Mouse (Mus musculus) embryo, embryonic 9.5 days (tissue): ENCODE results near the gene Sema7a.

Experiments
- DNase-seq: peaks from one replicate; pipeline ENCODE4 v3.0.0-alpha.2; 2017; ENCODE audit errors: extremely low spot score

Gene Sema7a

DNA sequence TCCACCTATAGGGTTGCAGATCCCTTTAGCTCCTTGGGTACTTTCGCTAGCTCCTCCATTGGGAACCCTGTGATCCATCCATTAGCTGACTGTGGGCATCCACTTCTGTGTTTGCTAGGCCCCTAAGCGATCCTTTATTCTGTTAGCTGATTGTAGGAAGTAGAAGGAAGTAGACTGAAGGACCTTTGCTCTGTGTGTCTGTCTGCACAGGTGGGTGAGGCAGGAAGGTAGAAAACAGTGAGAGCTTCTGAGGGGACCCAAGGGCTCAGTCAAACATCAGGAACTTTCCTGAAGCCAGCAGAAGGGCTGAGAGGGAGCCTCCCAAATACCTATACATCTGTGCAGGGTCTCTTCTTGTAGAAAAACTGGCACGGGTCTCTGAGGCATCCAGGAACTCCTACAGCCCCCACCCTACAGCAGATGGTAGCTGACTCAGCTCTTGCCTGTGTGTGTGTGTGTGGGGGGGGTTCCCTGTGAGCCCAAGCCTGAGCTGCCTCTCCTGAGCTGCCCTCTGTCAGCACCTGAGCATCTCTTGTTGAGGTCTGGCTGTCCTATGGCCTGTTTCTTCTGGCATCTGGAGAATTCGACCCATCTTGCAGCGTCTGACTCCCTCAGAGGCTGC, 35.4 kb downstream of the Sema7a start:
- DNase-seq, result no peak

GRCm38 (mm10) chr9:57978025-57978424, 38.1 kb downstream of the Sema7a start:
- DNase-seq, result no peak

DNA sequence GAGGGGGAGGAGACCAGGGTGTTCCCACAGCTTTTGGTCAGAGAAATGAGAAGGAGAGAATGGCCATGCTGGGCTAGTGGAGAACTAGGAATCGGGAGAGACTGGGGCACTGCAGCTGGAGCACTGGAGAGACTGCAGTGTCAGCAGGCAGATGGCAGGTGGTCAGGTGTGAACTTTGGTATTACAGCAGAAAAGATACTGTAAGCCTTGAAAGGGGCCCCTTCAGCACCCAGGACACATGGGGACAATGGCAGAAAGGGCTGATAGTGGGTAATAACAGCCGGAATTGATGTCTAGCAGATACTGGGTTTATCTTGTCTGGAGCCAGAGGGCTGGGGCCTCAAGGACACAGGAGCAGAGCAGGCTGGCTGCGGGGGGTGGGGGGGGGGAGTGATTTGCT, 38.9 kb downstream of the Sema7a start:
- DNase-seq, result no peak

GRCm38 (mm10) chr9:57980570-57980969, 40.7 kb downstream of the Sema7a start:
- DNase-seq, result no peak

GRCm38 (mm10) chr9:57985304-57985703, 45.4 kb downstream of the Sema7a start:
- no peak for DNase-seq

DNA sequence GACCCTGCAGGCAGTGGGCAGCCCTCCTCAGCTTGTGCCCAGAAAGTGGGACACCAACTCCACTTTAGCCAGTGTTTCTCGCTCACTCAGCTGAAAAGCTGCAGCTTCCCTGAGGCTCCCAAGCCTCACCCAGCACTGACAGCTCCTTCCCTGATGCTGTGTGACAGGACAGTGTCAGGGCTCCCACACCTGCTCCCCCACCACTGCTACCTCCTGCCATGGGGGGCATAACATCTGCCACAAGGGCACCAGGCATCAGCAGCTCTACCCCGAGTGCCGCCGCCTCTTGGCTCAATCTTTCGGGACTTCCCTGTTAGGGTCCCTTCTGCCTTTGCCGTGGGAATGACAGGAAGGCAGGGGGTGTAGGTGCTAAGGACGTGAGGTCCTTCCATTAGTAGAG, 46.4 kb downstream of the Sema7a start:
- no peak for DNase-seq

DNA sequence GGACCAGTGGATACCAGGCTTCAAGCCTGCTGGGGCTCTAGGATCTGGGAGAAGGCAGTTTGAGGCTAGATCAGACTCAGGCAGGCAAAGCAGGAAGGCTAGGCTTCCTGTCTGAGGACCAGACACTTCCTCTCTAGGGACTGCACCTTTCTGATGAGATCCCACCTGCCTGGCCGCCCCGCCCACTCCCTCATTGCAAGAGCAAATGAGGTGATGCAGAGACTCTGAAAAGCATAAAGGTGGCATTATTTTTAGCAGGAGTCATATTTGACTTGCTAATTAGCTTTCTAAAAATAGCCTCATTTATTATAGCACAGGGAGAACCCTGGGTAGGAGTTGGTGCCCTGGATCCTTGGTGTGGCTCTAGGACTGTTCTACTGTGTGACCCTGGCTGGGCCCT, 48.2 kb downstream of the Sema7a start:
- no peak for DNase-seq

DNA sequence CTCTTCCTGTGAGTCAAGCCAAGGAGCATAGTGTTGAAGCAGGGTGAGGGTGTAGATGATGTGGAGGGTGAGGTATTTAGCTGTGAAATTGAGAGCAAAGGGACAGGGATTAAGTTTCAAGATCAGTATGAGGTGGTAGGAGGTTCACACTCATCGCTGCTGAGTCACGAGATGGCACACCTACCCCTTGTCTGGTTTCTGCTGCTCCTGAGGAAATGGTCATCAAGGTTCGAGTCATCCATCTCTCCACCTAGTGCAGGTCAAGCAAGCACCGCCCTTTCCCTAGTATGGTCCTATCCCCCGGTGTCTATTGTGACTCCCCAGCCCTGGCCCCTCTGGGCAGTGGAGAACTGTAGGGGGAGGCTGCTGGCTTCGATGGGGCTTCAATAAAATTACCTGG, 49.4 kb downstream of the Sema7a start:
- no peak for DNase-seq

DNA sequence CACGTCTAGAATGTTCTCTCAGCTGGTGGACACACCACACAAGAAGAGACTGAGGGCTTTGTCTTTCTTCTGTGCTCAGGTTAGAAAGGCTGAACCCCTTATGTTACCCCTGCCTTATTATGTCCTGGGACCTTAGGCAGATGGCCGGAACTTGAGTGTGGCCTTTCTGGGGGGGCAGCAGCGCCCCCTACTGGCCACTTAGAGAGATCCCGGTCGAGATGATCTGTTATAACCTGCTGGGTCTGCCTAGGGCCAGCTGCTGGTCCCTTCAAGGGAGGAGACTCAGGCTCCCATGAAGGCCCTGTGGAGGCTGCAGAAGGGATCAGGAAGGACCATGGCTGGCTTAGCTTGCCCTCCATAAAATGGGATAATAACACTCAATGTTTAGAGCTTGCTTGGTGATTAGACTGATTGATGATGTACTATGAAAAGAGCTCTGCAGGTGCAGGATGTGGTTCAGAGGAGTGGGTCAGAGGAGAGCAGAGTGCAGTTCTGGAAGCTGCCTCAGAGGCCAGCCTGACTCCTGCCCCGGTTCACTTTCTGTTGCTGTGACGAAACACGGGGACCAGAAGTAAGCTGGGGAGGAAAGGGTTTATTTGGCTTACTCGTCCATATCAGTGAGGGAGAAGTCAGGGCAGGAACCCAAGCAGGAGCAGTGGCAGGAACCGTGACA, 50.7 kb downstream of the Sema7a start:
- peak; percentile 40 for DNase-seq

DNA sequence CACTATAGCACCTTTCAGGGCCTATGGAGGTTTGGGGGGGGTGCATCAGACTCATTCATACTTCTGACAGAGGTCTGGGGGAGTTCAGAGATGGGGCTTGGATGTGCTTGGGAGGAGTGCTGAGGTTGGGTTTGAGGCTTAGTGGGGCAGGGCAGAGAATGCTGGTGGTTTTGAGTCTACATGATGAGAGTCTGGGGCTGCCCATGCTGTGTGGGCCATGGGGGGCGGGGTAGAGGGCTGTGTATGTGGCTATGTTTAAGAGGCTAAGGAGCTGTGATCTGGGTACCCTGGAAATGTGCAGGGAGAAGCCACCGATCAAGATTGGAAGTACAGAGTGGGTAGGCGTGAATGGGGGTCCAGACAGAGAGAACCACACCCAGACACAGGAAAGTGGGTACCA, 52.1 kb downstream of the Sema7a start:
- no peak for DNase-seq

DNA sequence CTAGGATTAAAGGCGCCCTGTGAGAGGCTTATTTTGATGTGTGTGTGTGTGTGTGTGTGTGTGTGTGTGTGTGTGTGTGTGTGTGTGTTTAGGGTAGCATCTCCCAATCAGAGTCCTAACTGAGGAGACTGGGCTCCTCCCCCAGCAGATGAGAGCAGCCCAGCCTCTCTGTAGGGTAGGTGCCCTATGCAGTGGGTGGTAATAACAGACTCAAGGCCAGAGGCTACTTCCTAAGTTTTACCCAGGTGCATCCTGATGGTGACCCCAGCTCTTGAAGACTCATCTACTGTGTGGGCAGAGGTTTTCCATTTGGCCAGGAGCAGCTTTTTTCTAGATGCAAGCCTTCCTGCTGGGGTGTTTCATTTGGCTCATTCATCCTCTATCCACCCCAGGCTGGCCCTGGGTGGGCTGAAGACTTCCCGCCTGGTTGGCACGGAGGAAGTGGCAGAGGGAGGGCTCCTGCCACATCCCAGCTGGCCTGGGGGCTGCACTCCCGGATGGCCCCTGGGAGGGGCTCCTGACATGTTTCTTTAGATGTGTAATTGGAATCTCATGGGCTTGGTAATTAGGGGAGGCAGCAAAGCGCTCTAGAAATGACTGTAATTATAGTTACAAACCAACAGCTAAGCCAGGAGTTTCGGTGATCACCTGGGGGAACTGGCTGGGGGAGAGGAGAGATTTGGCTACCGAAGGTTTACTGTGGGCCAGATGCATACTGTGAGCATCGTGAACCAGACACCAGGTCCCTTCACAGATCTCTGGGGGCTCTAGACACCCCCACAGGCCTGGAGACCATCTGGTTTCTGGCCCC, 53.1 kb downstream of the Sema7a start:
- no peak for DNase-seq

GRCm38 (mm10) chr9:57995282-57995681, 55.4 kb downstream of the Sema7a start:
- peak; percentile 40 for DNase-seq

GRCm38 (mm10) chr9:57997511-57998031, 57.7 kb downstream of the Sema7a start:
- no peak for DNase-seq

DNA sequence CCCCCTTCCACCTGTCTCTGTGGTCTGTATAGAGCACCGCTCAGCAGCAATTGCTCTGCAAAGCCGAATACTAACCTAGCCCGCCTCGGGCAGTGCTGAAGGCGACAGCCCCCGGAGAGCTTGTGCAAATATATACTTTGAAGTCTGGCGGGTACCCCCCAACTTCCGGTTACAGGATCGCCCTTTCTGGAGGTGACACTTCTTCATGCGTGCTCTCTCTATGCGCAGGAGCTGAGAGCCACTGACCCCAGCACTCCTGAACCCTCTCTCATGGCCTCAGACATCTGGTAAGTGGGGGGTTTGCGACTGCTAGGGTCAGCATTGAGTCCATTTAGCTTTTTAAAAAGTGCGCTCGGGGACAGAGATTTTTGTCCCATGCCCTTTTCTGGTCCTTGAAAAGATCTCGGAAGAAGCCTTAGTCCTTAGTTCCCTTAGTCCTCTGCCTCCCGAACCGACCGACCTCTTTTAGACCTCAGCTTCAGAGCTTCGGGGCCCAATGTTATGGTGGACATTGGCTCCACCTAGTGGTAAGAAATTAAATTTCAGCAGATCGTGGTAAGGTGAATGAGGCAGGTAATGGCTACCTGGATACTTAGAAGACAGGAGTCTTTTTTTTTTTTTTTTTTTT, 58.2 kb downstream of the Sema7a start:
- peak; percentile 77 for DNase-seq

GRCm38 (mm10) chr9:57998685-57999084, 58.8 kb downstream of the Sema7a start:
- DNase-seq, result no peak

GRCm38 (mm10) chr9:57999676-58000075, 59.8 kb downstream of the Sema7a start:
- no peak for DNase-seq

DNA sequence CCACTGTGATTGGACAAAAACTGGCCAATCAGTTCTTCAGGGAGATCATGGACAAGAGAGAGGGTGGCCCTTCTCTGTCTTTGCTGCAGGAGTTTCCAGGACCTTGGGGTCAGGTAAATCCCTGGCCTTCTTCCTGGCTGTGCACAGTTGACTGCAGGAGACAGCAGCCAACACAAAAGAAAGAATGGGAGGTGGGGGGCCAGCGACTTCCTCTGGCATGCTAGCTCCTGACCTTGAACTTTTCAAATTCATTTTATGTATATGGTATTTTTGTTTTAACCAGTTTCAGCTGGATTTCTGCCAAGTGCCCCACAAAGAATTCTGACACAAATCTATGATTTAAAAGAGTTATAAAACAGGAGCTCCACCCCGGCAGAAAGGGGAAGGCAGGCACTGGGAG, 63.4 kb downstream of the Sema7a start:
- no peak for DNase-seq

- no peak for DNase-seq
Measured at GRCm38 (mm10) chr9:58005753-58006461, 66.0 kb downstream of the Sema7a start, which contains the start of gene Cyp11a1. Cyp11a1 (plus strand) TSS chr9:58006411.

DNA sequence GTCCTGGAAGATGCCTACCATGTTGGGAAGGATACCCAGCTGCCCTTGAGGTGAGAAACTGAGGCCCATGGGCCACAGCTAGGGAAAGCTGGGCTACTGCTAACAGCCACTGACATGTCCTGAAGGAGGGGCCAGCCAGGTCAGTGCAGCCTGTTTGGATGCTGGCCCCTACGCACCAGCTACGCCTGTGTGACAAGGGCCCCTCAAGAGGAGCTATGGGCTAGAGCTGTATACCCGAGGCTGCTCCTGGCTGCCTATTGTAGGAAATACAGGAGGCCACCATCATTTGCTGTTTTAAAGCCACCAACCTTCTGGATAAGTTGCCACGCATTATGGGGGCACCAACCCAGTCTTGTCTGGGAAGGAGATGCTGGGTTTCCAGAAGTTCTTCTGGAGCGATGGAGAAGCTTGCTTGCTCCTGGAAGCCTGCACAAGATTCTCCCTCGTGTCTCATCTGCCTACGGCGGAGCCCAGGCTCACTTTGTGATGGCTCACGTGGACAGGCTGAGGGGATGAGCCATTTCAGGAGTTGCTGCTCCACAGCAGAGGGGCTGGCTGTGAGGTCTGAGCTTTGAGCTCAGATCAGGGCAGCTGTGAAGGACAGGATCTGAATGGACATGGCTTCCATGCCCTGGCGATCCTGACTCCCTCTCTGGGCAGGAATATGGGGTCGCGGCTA, 68.6 kb downstream of the Sema7a start:
- DNase-seq, result no peak

DNA sequence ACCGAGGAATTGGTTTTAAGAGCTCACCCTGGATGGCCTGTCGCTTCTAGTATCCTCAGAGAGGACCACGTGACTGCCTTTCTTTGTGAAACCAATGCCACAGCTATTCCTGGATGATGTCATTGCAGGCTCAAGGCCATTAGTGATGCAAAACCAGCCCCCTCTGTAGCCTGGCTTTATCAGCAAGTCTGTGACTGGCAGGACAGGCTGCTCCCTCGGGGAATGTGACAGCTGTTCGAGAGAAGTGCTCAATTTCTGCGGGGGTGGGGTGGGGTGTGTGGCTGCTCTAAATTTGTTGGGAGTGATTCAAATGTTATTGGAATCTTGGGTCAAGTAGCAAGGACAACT, 69.1 kb downstream of the Sema7a start:
- peak; percentile 57 for DNase-seq

- DNase-seq, result no peak
Measured at GRCm38 (mm10) chr9:58009588-58009987, 69.7 kb downstream of the Sema7a start.
